Mouse (Mus musculus) stomach, embryonic 15.5 days (tissue): ENCODE data around the gene Olfr1344. TPM values are rescaled to one million over a fixed set of nuclear protein-coding genes. Genes with fewer than 3 reads are reported as not detected.
"Not testable (repeated sequence)": the region's sequence is repeated elsewhere in the genome, so short reads cannot be mapped to it uniquely, and the experiment has no call there.

Experiments used
- ATAC-seq: fragments of 200-750 bp; cut with Nextera tagmentation; 2 replicates; pipeline ENCODE4 v1.8.0; 2017; ENCODE audit warnings: low read depth, moderate number of reproducible peaks, moderate TSS enrichment; ENCODE audit not compliant: insufficient read depth, low FRiP score
- H3K27ac ChIP-seq: fragments of 300-500 bp; sonication (generic); 2 replicates; pipeline ENCODE4 v1.5.1; 2015; ENCODE audit warnings: mild to moderate bottlenecking, inconsistent platforms
- H3K27me3 ChIP-seq: fragments of 300-500 bp; sonication (generic); replicated peaks from 2 replicates; pipeline ENCODE4 v1.6.1; 2015; ENCODE audit warnings: inconsistent platforms
- H3K36me3 ChIP-seq: fragments of 300-500 bp; sonication (generic); 2 replicates; pipeline ENCODE4 v1.6.1; 2015; ENCODE audit warnings: inconsistent platforms
- H3K4me1 ChIP-seq: fragments of 300-500 bp; sonication (generic); 2 replicates; pipeline ENCODE4 v1.6.1; 2015; ENCODE audit warnings: inconsistent platforms
- H3K4me2 ChIP-seq: fragments of 300-500 bp; sonication (generic); 2 replicates; pipeline ENCODE4 v1.6.1; 2015; ENCODE audit warnings: mild to moderate bottlenecking, inconsistent platforms
- H3K4me3 ChIP-seq: fragments of 300-500 bp; sonication (generic); replicated peaks from 2 replicates; pipeline ENCODE4 v1.5.1; 2015; ENCODE audit warnings: inconsistent platforms
- H3K9ac ChIP-seq: fragments of 300-500 bp; sonication (generic); 2 replicates; pipeline ENCODE4 v1.6.1; 2015; ENCODE audit warnings: inconsistent platforms
- H3K9me3 ChIP-seq: fragments of 300-500 bp; sonication (generic); 2 replicates; pipeline ENCODE4 v1.6.1; 2016; ENCODE audit warnings: inconsistent platforms
- WGBS: fragments of 180-500 bp; shearing (Covaris S2); methylation state at CpG from one replicate; pipeline ENCODE4 v1.1.7; 2015; 5-methylcytosine and 5-hydroxymethylcytosine counted together
- polyA plus RNA-seq: library from polyadenylated mRNA; unstranded; fragments of >200 nt; fragmentation: Nextera tagmentation; extraction: Ambion mirVana; gene quantifications from 2 replicates; pipeline ENCODE4 v1.2.1, GENCODE M21; 2015

Gene Olfr1344
- polyA plus RNA-seq, 1 experiment from 2014 or later: not detected

DNA sequence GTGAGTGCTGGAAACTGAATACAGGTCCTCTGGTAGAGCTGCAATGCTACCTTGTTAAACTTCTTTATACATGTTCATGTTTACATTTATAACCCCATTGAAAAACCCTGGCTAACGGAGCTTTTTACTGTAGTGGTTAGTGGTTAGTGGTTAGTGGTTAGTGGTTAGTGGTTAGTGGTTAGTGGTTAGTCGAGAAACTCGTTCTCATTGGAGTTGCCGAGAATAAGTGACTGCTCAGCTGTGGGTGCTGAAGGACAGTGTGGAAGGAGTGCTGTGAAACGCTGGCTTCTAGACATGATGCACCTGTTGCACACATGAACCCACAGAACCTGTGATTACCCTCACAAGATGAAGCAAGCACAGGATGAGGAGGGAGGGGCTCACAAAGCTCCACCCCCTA lies 9.3 kb downstream of the Olfr1344 start:
- ATAC-seq: no peak
- no peaks in the 10 kb centered on the region for H3K4me1 ChIP-seq

DNA sequence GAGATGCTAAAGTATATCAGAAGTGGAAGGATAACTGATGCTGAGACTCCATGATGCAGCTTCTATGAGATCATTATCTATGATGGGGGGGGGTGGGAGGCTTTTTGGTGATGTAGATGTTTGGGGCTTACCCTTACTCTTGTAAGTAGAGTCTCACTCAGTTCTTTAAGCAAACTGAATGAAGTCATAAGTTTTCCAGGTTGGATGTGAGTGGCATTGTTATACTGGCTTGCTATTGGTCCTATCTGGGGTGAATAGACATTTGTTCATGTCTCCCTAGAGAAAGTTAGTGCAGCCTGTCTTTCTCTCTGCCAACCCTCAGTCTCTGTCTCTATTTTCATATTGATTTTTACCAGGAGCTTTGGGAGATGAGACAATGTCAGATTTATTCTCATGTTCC lies 17.4 kb downstream of the Olfr1344 start, which contains the start of gene Olfr1336:
Gene Olfr1336, plus strand, starts transcription at position 301 of the 400 bp plus-strand sequence.
- Histone ChIP-seq H3K4me3 (no peak within 1 kb of the TSS), H3K4me2 (no peak within 1 kb of the TSS), H3K36me3 (no peaks in the 10 kb centered on the region), H3K27ac (no peak within 1 kb of the TSS), H3K9me3 (no peaks in the 10 kb centered on the region), H3K9ac (no peak within 1 kb of the TSS), H3K27me3 (no peaks in the 10 kb centered on the region), H3K4me1 (no peaks in the 10 kb centered on the region)
- ATAC-seq: no peak

More for the DNA sequence above, 9.3 kb downstream of the Olfr1344 start:
- H3K9me3 ChIP-seq: no peaks in the 10 kb centered on the region
- H3K36me3 ChIP-seq: no peaks in the 10 kb centered on the region
- H3K9ac ChIP-seq: no peak overlapping the region
- no peak overlapping the region for H3K27ac ChIP-seq
- H3K4me3 ChIP-seq: no peak overlapping the region
- H3K4me2 ChIP-seq: no peak overlapping the region
- WGBS: 75% methylated on average over 5 of the region's 5 CpGs
- no peaks in the 10 kb centered on the region for H3K27me3 ChIP-seq

DNA sequence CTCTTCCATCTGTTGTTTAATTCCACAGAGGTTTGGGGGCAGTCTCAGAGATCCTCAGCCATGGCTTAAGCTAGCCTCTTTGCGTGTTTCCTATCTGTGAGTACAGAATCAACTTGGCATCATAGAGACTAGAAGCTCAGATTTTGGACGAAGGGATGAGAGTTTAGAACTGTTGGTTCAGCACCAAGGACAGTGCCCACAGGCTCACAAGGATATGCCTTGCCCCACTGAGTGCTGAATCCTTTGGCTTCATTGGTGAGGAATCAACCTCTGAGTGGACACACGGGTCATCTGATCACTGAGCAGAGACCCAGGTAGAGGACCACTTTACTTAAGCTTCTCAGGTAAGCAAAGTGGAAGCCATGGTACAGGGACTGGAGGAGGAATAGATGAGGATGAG lies 17.9 kb downstream of the Olfr1344 start:
- no peak overlapping the region for H3K4me3 ChIP-seq
- 46% methylated on average over 3 of the region's 3 CpGs for WGBS
- H3K9me3 ChIP-seq: no peaks in the 10 kb centered on the region
- H3K27me3 ChIP-seq: no peaks in the 10 kb centered on the region
- no peaks in the 10 kb centered on the region for H3K36me3 ChIP-seq
- no peak overlapping the region for H3K9ac ChIP-seq
- H3K27ac ChIP-seq: no peak overlapping the region
- no peak for ATAC-seq
- no peak overlapping the region for H3K4me2 ChIP-seq
- H3K4me1 ChIP-seq: no peaks in the 10 kb centered on the region

DNA sequence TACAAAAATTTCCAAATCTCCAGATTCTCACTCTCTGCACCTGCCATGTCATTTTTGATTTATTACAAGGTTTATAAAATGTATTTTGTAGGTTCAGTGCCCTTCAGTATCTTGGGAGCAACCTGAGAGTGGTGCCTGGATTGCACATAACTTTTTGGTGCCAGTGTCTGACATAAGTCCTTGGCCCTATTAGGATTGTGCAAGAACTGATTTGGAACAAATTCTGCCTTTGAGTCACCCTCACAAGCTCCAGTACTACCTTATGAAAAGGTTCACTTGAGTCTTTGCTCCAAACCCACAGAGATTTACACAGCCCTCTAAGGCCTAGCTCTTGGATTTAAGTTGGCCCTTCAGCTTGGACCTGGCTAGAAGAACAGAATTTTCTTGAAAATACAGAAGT lies 28.5 kb downstream of the Olfr1344 start, which contains the start of gene Olfr1346:
Gene Olfr1346, plus strand, starts transcription at position 151 of the 400 bp plus-strand sequence.
- no peaks in the 10 kb centered on the region for H3K4me1 ChIP-seq
- no peaks in the 10 kb centered on the region for H3K36me3 ChIP-seq
- H3K4me2 ChIP-seq: no peak within 1 kb of the TSS
- no peak within 1 kb of the TSS for H3K27ac ChIP-seq
- no peak within 1 kb of the TSS for H3K4me3 ChIP-seq
- H3K9me3 ChIP-seq: no peaks in the 10 kb centered on the region
- no peaks in the 10 kb centered on the region for H3K27me3 ChIP-seq
- H3K9ac ChIP-seq: no peak within 1 kb of the TSS
- no peak for ATAC-seq

DNA sequence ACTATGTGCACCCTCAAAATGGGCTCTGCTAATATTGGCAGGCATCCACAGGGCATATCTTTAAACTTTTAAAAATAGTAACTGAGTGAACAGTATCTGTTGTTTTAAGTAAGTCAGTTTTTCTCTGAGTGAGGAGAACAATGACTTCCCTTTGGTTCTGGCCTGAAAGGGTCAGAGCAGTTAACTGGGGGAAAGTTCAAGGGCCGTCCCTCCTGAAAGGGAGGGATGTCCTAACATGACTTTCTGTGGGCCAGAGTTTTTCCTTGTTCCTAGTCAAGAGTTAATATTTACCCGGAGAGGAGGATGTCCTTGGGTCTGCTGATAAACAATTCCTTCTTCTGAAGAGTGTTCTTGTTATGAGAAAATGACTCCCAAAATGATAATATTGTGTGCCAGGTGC lies 39.1 kb downstream of the Olfr1344 start:
- 43% methylated on average over 2 of the region's 2 CpGs for WGBS
- not testable (repeated sequence) for H3K4me2 ChIP-seq, ATAC-seq, H3K9me3 ChIP-seq, H3K27me3 ChIP-seq, H3K4me3 ChIP-seq, H3K4me1 ChIP-seq, H3K36me3 ChIP-seq, H3K27ac ChIP-seq, H3K9ac ChIP-seq

DNA sequence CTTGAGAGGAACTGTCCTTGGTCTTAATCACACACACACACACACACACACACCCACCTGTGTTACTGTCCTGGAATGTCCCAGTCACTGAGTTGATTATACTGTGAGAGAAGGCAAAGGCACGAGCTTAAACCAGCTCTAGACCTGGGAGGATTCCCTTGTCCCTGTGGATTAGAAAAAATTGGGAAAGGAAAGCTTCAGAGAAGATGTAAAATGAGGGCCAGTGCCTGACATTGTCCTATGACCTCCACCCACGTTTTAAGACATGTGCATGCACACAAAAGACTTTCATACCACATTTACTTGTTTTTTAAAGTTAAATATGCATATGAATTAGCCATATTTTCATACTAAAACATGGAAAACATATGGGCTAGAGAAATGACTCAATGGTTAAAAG lies 48.4 kb downstream of the Olfr1344 start, which contains the start of gene Olfr5:
Gene Olfr5, minus strand, starts transcription at position 101 of the 400 bp plus-strand sequence.
- Histone ChIP-seq H3K27ac (no peak within 1 kb of the TSS), H3K36me3 (no peaks in the 10 kb centered on the region), H3K4me3 (no peak within 1 kb of the TSS), H3K9me3 (no peaks in the 10 kb centered on the region), H3K9ac (no peak within 1 kb of the TSS), H3K27me3 (no peaks in the 10 kb centered on the region), H3K4me2 (no peak within 1 kb of the TSS), H3K4me1 (no peaks in the 10 kb centered on the region)
- ATAC-seq: no peak
- 32% methylated on average over 2 of the region's 2 CpGs for WGBS

Other genes with a start within 250 kb of the Olfr1344 start
- not detected in 2 replicates for gene Galp, start 241.6 kb upstream of the Olfr1344 start, polyA plus RNA-seq
- gene Zscan5b, start 216.4 kb upstream of the Olfr1344 start, polyA plus RNA-seq: not detected in 2 replicates
- gene Epp13, start 186.0 kb upstream of the Olfr1344 start, polyA plus RNA-seq: not detected in 2 replicates
- 8.1 and 9.3 TPM in 2 replicates for gene Zfp667, start 152.1 kb upstream of the Olfr1344 start, polyA plus RNA-seq
- 4.5 and 4.8 TPM in 2 replicates for gene Zfp583, start 107.4 kb upstream of the Olfr1344 start, polyA plus RNA-seq
- 1.6 and 2.7 TPM in 2 replicates for gene Gm3854, start 94.9 kb upstream of the Olfr1344 start, polyA plus RNA-seq
- gene Zfp78, start 75.4 kb upstream of the Olfr1344 start, polyA plus RNA-seq: 1.6 and 1.9 TPM in 2 replicates
- 6.9 and 7.6 TPM in 2 replicates for gene Zfp28, start 55.4 kb upstream of the Olfr1344 start, polyA plus RNA-seq
- 0.23 and 0.26 TPM in 2 replicates for gene Smim17, start 40.0 kb upstream of the Olfr1344 start, polyA plus RNA-seq
- not detected in 2 replicates for gene Gm20715, start 28.4 kb upstream of the Olfr1344 start, polyA plus RNA-seq
- gene Olfr1336, start 17.5 kb downstream of the Olfr1344 start, polyA plus RNA-seq: not detected in 2 replicates
- not detected in 2 replicates for gene Olfr1346, start 28.4 kb downstream of the Olfr1344 start, polyA plus RNA-seq
- gene Olfr5, start 48.3 kb downstream of the Olfr1344 start, polyA plus RNA-seq: not detected in 2 replicates
- not detected in 2 replicates for gene Olfr1347, start 61.1 kb downstream of the Olfr1344 start, polyA plus RNA-seq
- gene Olfr1348, start 70.1 kb downstream of the Olfr1344 start, polyA plus RNA-seq: not detected in 2 replicates
- gene Olfr1349, start 84.3 kb downstream of the Olfr1344 start, polyA plus RNA-seq: not detected in 2 replicates
- not detected in 2 replicates for gene Olfr1350, start 126.2 kb downstream of the Olfr1344 start, polyA plus RNA-seq